Mouse (Mus musculus) MEL (cell line): ENCODE measurements at regions not wholly inside any gene's neighbourhood (a gene's known extent, or its start where the extent isn't known, plus 50 kb on each side); places are given as distances from the start of the nearest gene placed in this dataset.

Experiments
- DNase-seq: peaks from one replicate; pipeline ENCODE4 v3.0.0; 2011; ENCODE audit warnings: low read depth, low spot score
- H3K27ac ChIP-seq: 2 replicates; pipeline ENCODE4 v1.5.1; 2012; ENCODE audit warnings: low read depth, mild to moderate bottlenecking, control low read depth, low read length, moderate library complexity; ENCODE audit not compliant: control insufficient read depth
- H3K27me3 ChIP-seq, 2 experiments: fragments of 150-350 bp in 1 of 2; sonication (generic) in 1 of 2; 2 replicates each; pipeline ENCODE4 v1.6.1; 2012; ENCODE audit warnings: low read length in 2 of 2, mild to moderate bottlenecking in 2 of 2, improper control_type of control experiment in 1 of 2, moderate library complexity in 1 of 2; ENCODE audit not compliant: insufficient read depth in 2 of 2, control insufficient read depth in 1 of 2
- H3K36me3 ChIP-seq, 2 experiments: 2 replicates each; pipeline ENCODE4 v1.6.1; 2012 to 2014; ENCODE audit warnings: low read length in 2 of 2, improper control_type of control experiment in 1 of 2, inconsistent platforms in 1 of 2, mild to moderate bottlenecking in 1 of 2; ENCODE audit not compliant: insufficient read depth in 2 of 2, control insufficient read depth in 1 of 2
- H3K4me1 ChIP-seq, 2 experiments: fragments of 150-350 bp in 1 of 2; sonication (generic) in 1 of 2; 2 replicates each; pipeline ENCODE4 v1.6.1; 2012; ENCODE audit warnings: low read length in 2 of 2, improper control_type of control experiment in 1 of 2, mild to moderate bottlenecking in 1 of 2; ENCODE audit not compliant: insufficient read depth in 2 of 2, control insufficient read depth in 1 of 2
- H3K4me3 ChIP-seq, 2 experiments: fragments of 150-350 bp in 1 of 2; sonication (generic) in 1 of 2; 2 replicates each; pipeline ENCODE4 v1.5.1; 2012; ENCODE audit warnings: low read depth in 2 of 2, low read length in 2 of 2, mild to moderate bottlenecking in 2 of 2, moderate library complexity in 2 of 2, control low read depth in 1 of 2, improper control_type of control experiment in 1 of 2; ENCODE audit not compliant: control insufficient read depth in 1 of 2, insufficient read depth in 1 of 2
- H3K79me2 ChIP-seq: 2 replicates; pipeline ENCODE4 v1.6.1; 2012; ENCODE audit warnings: mild to moderate bottlenecking, low read length, moderate library complexity; ENCODE audit not compliant: control insufficient read depth, poor library complexity, insufficient read depth
- H3K9ac ChIP-seq: 2 replicates; pipeline ENCODE4 v1.6.1; 2012; ENCODE audit warnings: low read depth, mild to moderate bottlenecking, control low read depth, low read length, moderate library complexity; ENCODE audit not compliant: control insufficient read depth, poor library complexity, severe bottlenecking
- H3K9me3 ChIP-seq: fragments of 150-350 bp; sonication (generic); replicated peaks from 2 replicates; pipeline ENCODE4 v1.6.1; 2012; ENCODE audit warnings: mild to moderate bottlenecking, low read length, improper control_type of control experiment, moderate library complexity; ENCODE audit not compliant: insufficient read depth
- BHLHE40 ChIP-seq: IDR thresholded peaks from 2 replicates; pipeline ENCODE4 v1.6.1; 2012; ENCODE audit warnings: low read depth, mild to moderate bottlenecking, inconsistent platforms, low read length, improper control_type of control experiment, borderline replicate concordance
- ELF1 ChIP-seq: IDR thresholded peaks from 2 replicates; pipeline ENCODE4 v1.6.1; 2014; ENCODE audit warnings: low read depth, mild to moderate bottlenecking, inconsistent platforms, low read length, improper control_type of control experiment, moderate library complexity
- EP300 ChIP-seq, 2 experiments: IDR thresholded peaks; 2 replicates each; pipeline ENCODE4 v1.6.1; 2011; ENCODE audit warnings: improper control_type of control experiment in 2 of 2, low read length in 2 of 2, low read depth in 1 of 2, mild to moderate bottlenecking in 1 of 2
- ETS1 ChIP-seq: IDR thresholded peaks from 2 replicates; pipeline ENCODE4 v1.6.1; 2012; ENCODE audit warnings: low read depth, mild to moderate bottlenecking, inconsistent platforms, low read length, improper control_type of control experiment, moderate library complexity
- GATA1 ChIP-seq: IDR thresholded peaks from 2 replicates; pipeline ENCODE4 v1.6.1; 2011; ENCODE audit warnings: low read depth, low read length, improper control_type of control experiment
- HCFC1 ChIP-seq: IDR thresholded peaks from 2 replicates; pipeline ENCODE4 v1.6.1; 2012; ENCODE audit warnings: low read depth, mild to moderate bottlenecking, inconsistent platforms, low read length, improper control_type of control experiment, moderate library complexity
- KAT2A ChIP-seq: conservative IDR thresholded peaks from 2 replicates; pipeline ENCODE4 v1.6.1; 2012; ENCODE audit warnings: low read depth, low read length, improper control_type of control experiment, inconsistent platforms
- MAFK ChIP-seq: IDR thresholded peaks from 2 replicates; pipeline ENCODE4 v1.6.1; 2011; ENCODE audit warnings: low read depth, mild to moderate bottlenecking, low read length, improper control_type of control experiment, borderline replicate concordance
- MAX ChIP-seq: IDR thresholded peaks from 2 replicates; pipeline ENCODE4 v1.6.1; 2011; ENCODE audit warnings: low read length, improper control_type of control experiment
- MAZ ChIP-seq: IDR thresholded peaks from 2 replicates; pipeline ENCODE4 v1.6.1; 2012; ENCODE audit warnings: low read depth, mild to moderate bottlenecking, inconsistent platforms, low read length, improper control_type of control experiment
- MXI1 ChIP-seq: IDR thresholded peaks from 2 replicates; pipeline ENCODE4 v1.6.1; 2011; ENCODE audit warnings: mild to moderate bottlenecking, low read depth, low read length, improper control_type of control experiment
- MYB ChIP-seq: IDR thresholded peaks from 2 replicates; pipeline ENCODE4 v1.6.1; 2011; ENCODE audit warnings: mild to moderate bottlenecking, low read depth, low read length, improper control_type of control experiment
- MYC ChIP-seq: IDR thresholded peaks from 2 replicates; pipeline ENCODE4 v1.6.1; 2011; ENCODE audit warnings: low read depth, mild to moderate bottlenecking, low read length, improper control_type of control experiment, moderate library complexity
- NRF1 ChIP-seq: IDR thresholded peaks from 2 replicates; pipeline ENCODE4 v1.6.1; 2014; ENCODE audit warnings: low read depth, mild to moderate bottlenecking, inconsistent platforms, low read length, improper control_type of control experiment, moderate library complexity; ENCODE audit not compliant: poor library complexity, insufficient read depth, severe bottlenecking
- POLR2A ChIP-seq, 2 experiments: IDR thresholded peaks; 2 replicates each; pipeline ENCODE4 v1.6.1; 2011 to 2012; ENCODE audit warnings: low read length in 2 of 2, mild to moderate bottlenecking in 2 of 2, control low read depth in 1 of 2, improper control_type of control experiment in 1 of 2, low read depth in 1 of 2, moderate library complexity in 1 of 2; ENCODE audit not compliant: control insufficient read depth in 1 of 2, insufficient read depth in 1 of 2, poor library complexity in 1 of 2
- POLR2AphosphoS2 ChIP-seq: IDR thresholded peaks from 2 replicates; pipeline ENCODE4 v1.6.1; 2011; ENCODE audit warnings: low read length, improper control_type of control experiment
- RAD21 ChIP-seq: IDR thresholded peaks from 2 replicates; pipeline ENCODE4 v1.6.1; 2011; ENCODE audit warnings: mild to moderate bottlenecking, low read depth, low read length, improper control_type of control experiment
- RCOR1 ChIP-seq: IDR thresholded peaks from 2 replicates; pipeline ENCODE4 v1.6.1; 2012; ENCODE audit warnings: low read depth, mild to moderate bottlenecking, inconsistent platforms, low read length, improper control_type of control experiment
- SIN3A ChIP-seq: IDR thresholded peaks from 2 replicates; pipeline ENCODE4 v1.6.1; 2012; ENCODE audit warnings: low read length, improper control_type of control experiment, inconsistent platforms
- TAL1 ChIP-seq: IDR thresholded peaks from 2 replicates; pipeline ENCODE4 v1.6.1; 2012; ENCODE audit warnings: mild to moderate bottlenecking, inconsistent platforms, low read length, moderate library complexity, mixed read lengths
- TBP ChIP-seq: IDR thresholded peaks from 2 replicates; pipeline ENCODE4 v1.8.0; 2011; ENCODE audit warnings: low read depth, low read length, improper control_type of control experiment
- TCF12 ChIP-seq: IDR thresholded peaks from 2 replicates; pipeline ENCODE4 v1.6.1; 2014; ENCODE audit warnings: low read depth, mild to moderate bottlenecking, inconsistent platforms, low read length, improper control_type of control experiment, moderate library complexity
- UBTF ChIP-seq: IDR thresholded peaks from 2 replicates; pipeline ENCODE4 v1.6.1; 2012; ENCODE audit warnings: low read depth, mild to moderate bottlenecking, inconsistent platforms, low read length, improper control_type of control experiment, moderate library complexity, borderline replicate concordance; ENCODE audit not compliant: insufficient read depth
- USF1 ChIP-seq: IDR thresholded peaks from 2 replicates; pipeline ENCODE4 v1.6.1; 2014; ENCODE audit warnings: low read depth, mild to moderate bottlenecking, inconsistent platforms, low read length, improper control_type of control experiment, moderate library complexity
- ZC3H11A ChIP-seq: IDR thresholded peaks from 2 replicates; pipeline ENCODE4 v1.6.1; 2012; ENCODE audit warnings: low read depth, mild to moderate bottlenecking, inconsistent platforms, low read length, improper control_type of control experiment
- ZKSCAN1 ChIP-seq: IDR thresholded peaks from 2 replicates; pipeline ENCODE4 v1.6.1; 2012; ENCODE audit warnings: low read depth, mild to moderate bottlenecking, inconsistent platforms, low read length, improper control_type of control experiment, moderate library complexity
- ZNF384 ChIP-seq: IDR thresholded peaks from 2 replicates; pipeline ENCODE4 v1.6.1; 2012; ENCODE audit warnings: low read depth, mild to moderate bottlenecking, inconsistent platforms, low read length, improper control_type of control experiment

GRCm38 (mm10) chr6:127321031-127321430 lies 125.6 kb upstream of the Parp11 start (continued):
- no peak for TF ChIP-seq ELF1
- TF ChIP-seq, all 39 proteins: peak for 16

GRCm38 (mm10) chr6:127322398-127322797 lies 124.2 kb upstream of the Parp11 start:
- peak overlapping the region; percentile 36 for H3K27ac ChIP-seq
- H3K9me3 ChIP-seq = no peaks in the 10 kb centered on the region
- H3K9ac ChIP-seq = no peak overlapping the region
- peak; percentile 80 for DNase-seq
- peaks cover 0 to 20% of the 10 kb centered on the region in 2 experiments; a peak in 2 of 4 replicates for H3K36me3 ChIP-seq
- no peaks in the 10 kb centered on the region for H3K27me3 ChIP-seq
- H3K4me1 ChIP-seq = peaks cover 14 to 27% of the 10 kb centered on the region in 2 experiments
- TF ChIP-seq ZC3H11A (no peak), ZKSCAN1 (peak; percentile 71; the same call in 1 of the 2 replicates), BHLHE40 (peak; percentile 87), SIN3A (peak; percentile 65; the same call in 1 of the 2 replicates), RCOR1 (peak; percentile 94), RAD21 (no peak), POLR2A (IDR thresholded peaks at IDR 0.05; ENCODE audit: control insufficient read depth in 1 of 2, insufficient read depth in 1 of 2, low read depth in 1 of 2, low read length in 2 of 2, poor library complexity in 1 of 2) (no peak), MYC (no peak), NRF1 (no peak), ELF1 (0 out of 2 replicates have a peak, but pooled peaks have one; percentile 51), UBTF (no peak), KAT2A (peak; percentile 49; the same call in 1 of the 2 replicates), POLR2AphosphoS2 (peak; percentile 34; the same call in 1 of the 2 replicates), EP300 (IDR thresholded peaks at IDR 0.05; ENCODE audit: low read depth in 1 of 2, low read length in 2 of 2) (peak; percentile 96), ETS1 (peak; percentile 93), MAX (peak; percentile 46; the same call in 1 of the 2 replicates), HCFC1 (peak; percentile 36; the same call in 1 of the 2 replicates), MYB (peak; percentile 60), TCF12 (peak; percentile 98), MXI1 (0 out of 2 replicates have a peak, but pooled peaks have one; percentile 42), MAZ (peak; percentile 55; the same call in 1 of the 2 replicates), TAL1 (peak; percentile 70), MAFK (peak; percentile 48; the same call in 1 of the 2 replicates), ZNF384 (peak; percentile 74), TBP (no peak), USF1 (peak; percentile 41; the same call in 1 of the 2 replicates), GATA1 (peak; percentile 96)
- no peak overlapping the region for H3K4me3 ChIP-seq
- H3K79me2 ChIP-seq = no peaks in the 10 kb centered on the region
